Mouse (Mus musculus): ENCODE measurements at regions not wholly inside any gene's neighbourhood (a gene's known extent, or its start where the extent isn't known, plus 50 kb on each side); places are given as distances from the start of the nearest gene placed in this dataset.

- TF ChIP-seq POLR2A (IDR thresholded peaks at IDR 0.05; ENCODE audit: low read depth, low read length) (no peak), CTCF (IDR thresholded peaks at IDR 0.05; ENCODE audit: extremely low read depth, insufficient read depth, insufficient read length, insufficient replicate concordance) (no peak)
- no peak overlapping the region for H3K27ac ChIP-seq (ENCODE audit: insufficient read depth, low read length)
- H3K27me3 ChIP-seq (ENCODE audit: control insufficient read depth, insufficient read depth, low read length), result no peaks in the 10 kb centered on the region
- 35% methylated on average over 4 of the region's 4 CpGs for whole genome bisulfite sequencing
- H3K4me3 ChIP-seq (ENCODE audit: extremely low read depth, insufficient read depth, insufficient read length), result no peak overlapping the region
- no peaks in the 10 kb centered on the region for H3K4me1 ChIP-seq (ENCODE audit: control insufficient read depth, insufficient read depth, insufficient read length)
- H3K36me3 ChIP-seq (ENCODE audit: control insufficient read depth, insufficient read depth, low read length), result no peaks in the 10 kb centered on the region
- DNase-seq (ENCODE audit: low read depth in 1 of 2, low spot score in 2 of 2), result no peak
These were observed 572.6 kb upstream of the Sox9 start for GRCm38 (mm10) chr11:112209414-112209813.

- Histone ChIP-seq H3K4me3 (ENCODE audit: extremely low read depth, insufficient read depth, insufficient read length) (no peak overlapping the region), H3K27ac (ENCODE audit: insufficient read depth, low read length) (no peak overlapping the region), H3K36me3 (ENCODE audit: control insufficient read depth, insufficient read depth, low read length) (no peaks in the 10 kb centered on the region), H3K4me1 (ENCODE audit: control insufficient read depth, insufficient read depth, insufficient read length) (no peaks in the 10 kb centered on the region), H3K27me3 (ENCODE audit: control insufficient read depth, insufficient read depth, low read length) (no peaks in the 10 kb centered on the region)
- 85% methylated on average over 5 of the region's 5 CpGs for WGBS
- DNase-seq (ENCODE audit: low read depth in 1 of 2, low spot score in 2 of 2), result no peak
- TF ChIP-seq POLR2A (IDR thresholded peaks at IDR 0.05; ENCODE audit: low read depth, low read length), result no peak
- no peak for TF ChIP-seq CTCF (IDR thresholded peaks at IDR 0.05; ENCODE audit: extremely low read depth, insufficient read depth, insufficient read length, insufficient replicate concordance)
These were observed 562.8 kb upstream of the Sox9 start for GRCm38 (mm10) chr11:112219046-112219720.

- H3K27ac ChIP-seq (ENCODE audit: insufficient read depth, low read length), result no peak overlapping the region
- no peaks in the 10 kb centered on the region for H3K27me3 ChIP-seq (ENCODE audit: control insufficient read depth, insufficient read depth, low read length)
- H3K4me1 ChIP-seq (ENCODE audit: control insufficient read depth, insufficient read depth, insufficient read length), result no peaks in the 10 kb centered on the region
- TF ChIP-seq CTCF (IDR thresholded peaks at IDR 0.05; ENCODE audit: extremely low read depth, insufficient read depth, insufficient read length, insufficient replicate concordance), result no peak
- TF ChIP-seq POLR2A (IDR thresholded peaks at IDR 0.05; ENCODE audit: low read depth, low read length), result no peak
- H3K36me3 ChIP-seq (ENCODE audit: control insufficient read depth, insufficient read depth, low read length), result no peaks in the 10 kb centered on the region
- no peak for DNase-seq (ENCODE audit: low read depth in 1 of 2, low spot score in 2 of 2)
- no peak overlapping the region for H3K4me3 ChIP-seq (ENCODE audit: extremely low read depth, insufficient read depth, insufficient read length)
- 72% methylated on average over 7 of the region's 7 CpGs for WGBS
These were observed 547.4 kb upstream of the Sox9 start for GRCm38 (mm10) chr11:112234492-112235116.

- H3K36me3 ChIP-seq (ENCODE audit: control insufficient read depth, insufficient read depth, low read length), result no peaks in the 10 kb centered on the region
- H3K27ac ChIP-seq (ENCODE audit: insufficient read depth, low read length), result no peak overlapping the region
- H3K27me3 ChIP-seq (ENCODE audit: control insufficient read depth, insufficient read depth, low read length), result no peaks in the 10 kb centered on the region
- no peak overlapping the region for H3K4me3 ChIP-seq (ENCODE audit: extremely low read depth, insufficient read depth, insufficient read length)
- no peaks in the 10 kb centered on the region for H3K4me1 ChIP-seq (ENCODE audit: control insufficient read depth, insufficient read depth, insufficient read length)
- WGBS, result 70% methylated on average over 19 of the region's 19 CpGs
- DNase-seq (ENCODE audit: low read depth in 1 of 2, low spot score in 2 of 2), result no peak
- TF ChIP-seq CTCF (IDR thresholded peaks at IDR 0.05; ENCODE audit: extremely low read depth, insufficient read depth, insufficient read length, insufficient replicate concordance) (no peak), POLR2A (IDR thresholded peaks at IDR 0.05; ENCODE audit: low read depth, low read length) (no peak)
These were observed 542.8 kb upstream of the Sox9 start for GRCm38 (mm10) chr11:112238960-112239884.

- Histone ChIP-seq H3K4me1 (ENCODE audit: control insufficient read depth, insufficient read depth, insufficient read length) (no peaks in the 10 kb centered on the region), H3K27ac (ENCODE audit: insufficient read depth, low read length) (no peak overlapping the region), H3K36me3 (ENCODE audit: control insufficient read depth, insufficient read depth, low read length) (no peaks in the 10 kb centered on the region), H3K27me3 (ENCODE audit: control insufficient read depth, insufficient read depth, low read length) (no peaks in the 10 kb centered on the region), H3K4me3 (ENCODE audit: extremely low read depth, insufficient read depth, insufficient read length) (no peak overlapping the region)
- DNase-seq (ENCODE audit: low read depth in 1 of 2, low spot score in 2 of 2), result no peak
- 83% methylated on average over 1 of the region's 1 CpGs for WGBS
- TF ChIP-seq CTCF (IDR thresholded peaks at IDR 0.05; ENCODE audit: extremely low read depth, insufficient read depth, insufficient read length, insufficient replicate concordance) (no peak), POLR2A (IDR thresholded peaks at IDR 0.05; ENCODE audit: low read depth, low read length) (no peak)
These were observed 529.5 kb upstream of the Sox9 start for GRCm38 (mm10) chr11:112252548-112252947.

GRCm38 (mm10) chr11:112253061-112253460 is 529.0 kb upstream of the Sox9 start:
- WGBS, result 85% methylated on average over 3 of the region's 3 CpGs
- H3K4me3 ChIP-seq (ENCODE audit: extremely low read depth, insufficient read depth, insufficient read length), result no peak overlapping the region
- no peaks in the 10 kb centered on the region for H3K36me3 ChIP-seq (ENCODE audit: control insufficient read depth, insufficient read depth, low read length)
- no peak overlapping the region for H3K27ac ChIP-seq (ENCODE audit: insufficient read depth, low read length)
- no peaks in the 10 kb centered on the region for H3K4me1 ChIP-seq (ENCODE audit: control insufficient read depth, insufficient read depth, insufficient read length)
- H3K27me3 ChIP-seq (ENCODE audit: control insufficient read depth, insufficient read depth, low read length), result no peaks in the 10 kb centered on the region
- no peak for DNase-seq (ENCODE audit: low read depth in 1 of 2, low spot score in 2 of 2)
- TF ChIP-seq CTCF (IDR thresholded peaks at IDR 0.05; ENCODE audit: extremely low read depth, insufficient read depth, insufficient read length, insufficient replicate concordance), result no peak
- TF ChIP-seq POLR2A (IDR thresholded peaks at IDR 0.05; ENCODE audit: low read depth, low read length), result no peak

Measured in spleen, adult 2 months (tissue).